Comparison of ENCODE assay signal across 8 mouse cellular contexts in the genomic region with DNA sequence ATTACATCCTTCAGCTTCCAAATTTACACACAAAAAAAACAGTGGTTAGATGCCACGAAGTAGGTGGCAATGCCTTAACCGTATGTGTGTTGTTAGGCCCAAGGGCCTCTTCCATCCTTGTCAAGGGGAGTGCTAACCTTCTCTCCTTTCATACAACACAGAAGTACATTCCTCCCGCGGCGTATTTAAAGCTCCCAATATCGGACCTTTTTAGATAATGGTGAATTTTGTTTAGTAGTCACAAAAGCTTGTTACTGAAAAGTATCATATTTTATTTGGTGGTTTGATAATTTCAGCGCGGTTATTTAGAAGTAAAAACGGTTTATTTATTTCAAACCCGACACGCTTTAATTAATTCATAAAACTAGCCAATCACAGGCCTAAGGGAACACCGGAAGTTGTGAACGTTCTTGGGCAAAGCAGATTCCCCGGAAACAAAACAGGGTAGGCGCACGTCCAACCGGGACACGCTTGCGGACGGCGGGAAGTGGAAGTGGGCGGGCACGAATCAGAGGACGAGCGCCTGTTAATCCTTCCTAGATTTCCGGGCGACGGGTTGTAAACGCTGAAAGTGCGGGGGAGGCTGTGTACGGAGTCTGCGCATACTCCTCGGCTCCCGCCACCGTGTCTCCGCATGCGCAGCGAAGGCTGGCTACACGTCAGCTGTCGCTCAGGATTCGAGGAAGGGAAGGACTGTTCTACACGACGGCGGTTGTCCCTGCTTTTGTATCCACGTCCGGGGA. TPM values are rescaled to one million over a fixed set of nuclear protein-coding genes. Genes with fewer than 3 reads are reported as not detected.
DNase-seq lines count a peak whose midpoint lies in the region; ATAC-seq and TF ChIP-seq lines count a peak whose summit lies in the region.

No protein-coding gene starts in this region.

- H3K4me3 ChIP-seq in forebrain, embryonic 10.5 days: peak overlapping the region; percentile 48
- peak overlapping the region; percentile 52 for H3K4me3 ChIP-seq in heart, embryonic 15.5 days
- H3K4me3 ChIP-seq in liver, embryonic 14.5 days (ENCODE audit: insufficient read depth in 1 of 2, low read depth in 2 of 2, low read length in 2 of 2): peak overlapping the region; percentile 56 to 64
- peak overlapping the region; percentile 36 for H3K4me3 ChIP-seq in neural tube, embryonic 11.5 days (ENCODE audit: low read depth, low read length)
- H3K4me3 ChIP-seq in stomach, postnatal 0 days (ENCODE audit: low read depth, low read length): peak overlapping the region; percentile 41

- H3K4me2 ChIP-seq in heart, embryonic 15.5 days: peak overlapping the region; percentile 67
- peak overlapping the region; percentile 94 for H3K4me2 ChIP-seq in liver, embryonic 14.5 days (ENCODE audit: low read depth)
- H3K4me2 ChIP-seq in neural tube, embryonic 11.5 days (ENCODE audit: low read depth): peak overlapping the region; percentile 69
- H3K4me2 ChIP-seq in stomach, postnatal 0 days (replicated peaks; ENCODE audit: low read depth): peak overlapping the region; percentile 62

- H3K27me3 ChIP-seq in forebrain, embryonic 10.5 days (ENCODE audit: poor library complexity, severe bottlenecking): no peaks in the 10 kb centered on the region
- no peaks in the 10 kb centered on the region for H3K27me3 ChIP-seq in heart, embryonic 15.5 days
- no peaks in the 10 kb centered on the region for H3K27me3 ChIP-seq in liver, embryonic 14.5 days (ENCODE audit: control insufficient read depth, insufficient read depth, low read length)
- H3K27me3 ChIP-seq in neural tube, embryonic 11.5 days (ENCODE audit: control insufficient read depth, insufficient read depth, low read length): no peaks in the 10 kb centered on the region
- no peaks in the 10 kb centered on the region for H3K27me3 ChIP-seq in stomach, postnatal 0 days (ENCODE audit: control insufficient read depth, insufficient read depth, low read length)

- peak overlapping the region; percentile 93 for H3K27ac ChIP-seq in forebrain, embryonic 10.5 days
- H3K27ac ChIP-seq in heart, embryonic 15.5 days: peak overlapping the region; percentile 90
- peak overlapping the region; percentile 88 for H3K27ac ChIP-seq in liver, embryonic 14.5 days
- peak overlapping the region; percentile 80 for H3K27ac ChIP-seq in neural tube, embryonic 11.5 days (ENCODE audit: low read depth, low read length)
- peak overlapping the region; percentile 80 for H3K27ac ChIP-seq in stomach, postnatal 0 days (replicated peaks)

- peak overlapping the region; percentile 55 for H3K9ac ChIP-seq in heart, embryonic 15.5 days
- H3K9ac ChIP-seq in liver, embryonic 14.5 days (replicated peaks): peak overlapping the region; percentile 77
- peak overlapping the region; percentile 41 for H3K9ac ChIP-seq in neural tube, embryonic 11.5 days (ENCODE audit: low read length)
- H3K9ac ChIP-seq in stomach, postnatal 0 days (ENCODE audit: low read length): peak overlapping the region; percentile 61

- peak; percentile 90 to 92 for DNase-seq in CD8-positive naive resting alpha-beta T cell, adult 2 months (ENCODE audit: low read depth in 2 of 2, low spot score in 2 of 2)
- peak; percentile 89 for DNase-seq in c-Kit-positive CD71-negative TER-119-negative erythroid progenitor cells, embryonic 14.5 days (ENCODE audit: low read depth)
- peak; percentile 97 for DNase-seq in forebrain, embryonic 10.5 days (ENCODE audit: extremely low spot score, low spot score)
- peak; percentile 98 to 100 for DNase-seq in kidney, postnatal 25 days
- peak; percentile 91 to 95 (median 93) for DNase-seq in liver, embryonic 14.5 days (ENCODE audit: low read depth in 3 of 3, low spot score in 3 of 3)
- DNase-seq in neural tube, embryonic 11.5 days (ENCODE audit: low spot score): peak; percentile 95
- DNase-seq in stomach, postnatal 0 days (ENCODE audit: low spot score): peak; percentile 97

- TF ChIP-seq CTCF in liver, embryonic 14.5 days (IDR thresholded peaks at IDR 0.05; ENCODE audit: low read depth): no peak
- TF ChIP-seq CTCF in stomach, postnatal 0 days (IDR thresholded peaks at IDR 0.05; ENCODE audit: low read depth): no peak

- peak; percentile 42 for TF ChIP-seq EP300 in liver, embryonic 14.5 days (IDR thresholded peaks at IDR 0.05; ENCODE audit: low read depth)
- TF ChIP-seq EP300 in stomach, postnatal 0 days (optimal IDR thresholded peaks at IDR 0.05): peak; percentile 59

- H3K36me3 ChIP-seq in forebrain, embryonic 10.5 days (replicated peaks): peaks cover 27% of the 10 kb centered on the region
- peaks cover 16% of the 10 kb centered on the region for H3K36me3 ChIP-seq in heart, embryonic 15.5 days
- peaks cover 12% of the 10 kb centered on the region for H3K36me3 ChIP-seq in liver, embryonic 14.5 days (replicated peaks; ENCODE audit: control insufficient read depth, insufficient read depth, low read depth)
- peaks cover 5% of the 10 kb centered on the region; the same call in 1 of the 2 replicates for H3K36me3 ChIP-seq in neural tube, embryonic 11.5 days (ENCODE audit: control insufficient read depth, insufficient read depth, low read length)
- H3K36me3 ChIP-seq in stomach, postnatal 0 days (ENCODE audit: control insufficient read depth, insufficient read depth, low read length): peaks cover 9% of the 10 kb centered on the region

- ATAC-seq in heart, embryonic 15.5 days (replicated peaks; ENCODE audit: insufficient number of reproducible peaks, insufficient read depth, low FRiP score, low read depth): peak; percentile 98
- peak; percentile 96 for ATAC-seq in liver, embryonic 14.5 days (ENCODE audit: insufficient read depth)
- ATAC-seq in neural tube, embryonic 11.5 days (ENCODE audit: insufficient read depth, low FRiP score, low TSS enrichment): peak; percentile 98
- peak; percentile 97 for ATAC-seq in stomach, postnatal 0 days (ENCODE audit: low FRiP score, low TSS enrichment)

- no peaks in the 10 kb centered on the region for H3K9me3 ChIP-seq in forebrain, embryonic 10.5 days
- no peaks in the 10 kb centered on the region for H3K9me3 ChIP-seq in heart, embryonic 15.5 days (replicated peaks)
- no peaks in the 10 kb centered on the region for H3K9me3 ChIP-seq in liver, embryonic 14.5 days (ENCODE audit: control insufficient read depth, low read length)
- no peaks in the 10 kb centered on the region for H3K9me3 ChIP-seq in neural tube, embryonic 11.5 days (ENCODE audit: control insufficient read depth, low read length)
- no peaks in the 10 kb centered on the region for H3K9me3 ChIP-seq in stomach, postnatal 0 days (ENCODE audit: control insufficient read depth, low read length)

- H3K4me1 ChIP-seq in forebrain, embryonic 10.5 days: peaks cover 23% of the 10 kb centered on the region
- peaks cover 17% of the 10 kb centered on the region for H3K4me1 ChIP-seq in heart, embryonic 15.5 days (replicated peaks)
- peaks cover 10 to 17% of the 10 kb centered on the region in 2 experiments for H3K4me1 ChIP-seq in liver, embryonic 14.5 days (replicated peaks; ENCODE audit: control insufficient read depth in 2 of 2, insufficient read depth in 2 of 2, low read length in 1 of 2)
- peaks cover 6% of the 10 kb centered on the region for H3K4me1 ChIP-seq in neural tube, embryonic 11.5 days (ENCODE audit: control insufficient read depth, insufficient read depth, low read length)
- peaks cover 6% of the 10 kb centered on the region; the same call in 1 of the 2 replicates for H3K4me1 ChIP-seq in stomach, postnatal 0 days (replicated peaks; ENCODE audit: control insufficient read depth, insufficient read depth)

- under 1% methylated on average over 46 of the region's 46 CpGs for WGBS in forebrain, embryonic 10.5 days
- under 1% methylated on average over 46 of the region's 46 CpGs for WGBS in heart, embryonic 15.5 days
- under 1% methylated on average over 46 of the region's 46 CpGs for WGBS in liver, embryonic 14.5 days (ENCODE audit: insufficient replicate concordance)
- WGBS in neural tube, embryonic 11.5 days: under 1% methylated on average over 46 of the region's 46 CpGs
- WGBS in stomach, postnatal 0 days: under 1% methylated on average over 46 of the region's 46 CpGs

RNA-seq across cellular contexts. Expression of gene Wdr5, which starts 25.0 kb away (rescaled TPM):
- polyA plus RNA-seq in forebrain, embryonic 10.5 days (2016; fragmentation: Nextera tagmentation; extraction: Ambion mirVana): 88.6 and 89.0 TPM in 2 replicates
- polyA plus RNA-seq in heart, embryonic 15.5 days (2015; fragmentation: Nextera tagmentation; extraction: Ambion mirVana): 26.7 and 34.0 TPM in 2 replicates
- polyA plus RNA-seq in liver, embryonic 14.5 days (2012; rRNA removed): 19.7 and 24.4 TPM in 2 replicates
- 23.6 and 27.4 TPM in 2 replicates for polyA plus RNA-seq in liver, embryonic 14.5 days (2014; fragmentation: Nextera tagmentation; extraction: Ambion mirVana)
- 64.5 and 69.1 TPM in 2 replicates for polyA plus RNA-seq in neural tube, embryonic 11.5 days (2014; fragmentation: Nextera tagmentation; extraction: Ambion mirVana)
- 19.3 and 19.7 TPM in 2 replicates for polyA plus RNA-seq in stomach, postnatal 0 days (2015; fragmentation: Nextera tagmentation; extraction: Ambion mirVana)

RNA-seq across cellular contexts. Expression of gene Brd3, which starts 32.5 kb away (rescaled TPM):
- polyA plus RNA-seq in forebrain, embryonic 10.5 days (2016; fragmentation: Nextera tagmentation; extraction: Ambion mirVana): 152 and 160 TPM in 2 replicates
- polyA plus RNA-seq in heart, embryonic 15.5 days (2015; fragmentation: Nextera tagmentation; extraction: Ambion mirVana): 52.9 and 65.0 TPM in 2 replicates
- polyA plus RNA-seq in liver, embryonic 14.5 days (2012; rRNA removed): 7.4 and 9.5 TPM in 2 replicates
- 24.4 and 27.2 TPM in 2 replicates for polyA plus RNA-seq in liver, embryonic 14.5 days (2014; fragmentation: Nextera tagmentation; extraction: Ambion mirVana)
- 198 and 204 TPM in 2 replicates for polyA plus RNA-seq in neural tube, embryonic 11.5 days (2014; fragmentation: Nextera tagmentation; extraction: Ambion mirVana)
- 41.0 and 48.3 TPM in 2 replicates for polyA plus RNA-seq in stomach, postnatal 0 days (2015; fragmentation: Nextera tagmentation; extraction: Ambion mirVana)

Comparison
In these comparisons a context has a peak if more than half of its experiments do, and no peak if none do; other contexts are left out.
1. Peak in every context shown above with its lines: DNase-seq, ATAC-seq, H3K4me3 ChIP-seq and H3K27ac ChIP-seq.